Mouse (Mus musculus): ENCODE results near the gene Spin2c. TPM values are rescaled to one million over a fixed set of nuclear protein-coding genes. Genes with fewer than 3 reads are reported as not detected.

Gene Spin2c
- total RNA-seq (2021): under 1 TPM; 0.26 to 0.59 TPM
- long read RNA-seq, experiment 1: 0 reads
- long read RNA-seq, experiment 2, partial matches to known transcripts: 0 of 1 reads
- long read RNA-seq, experiment 2, other reads (novel, unspliced or antisense): 0 of 1 reads

DNA sequence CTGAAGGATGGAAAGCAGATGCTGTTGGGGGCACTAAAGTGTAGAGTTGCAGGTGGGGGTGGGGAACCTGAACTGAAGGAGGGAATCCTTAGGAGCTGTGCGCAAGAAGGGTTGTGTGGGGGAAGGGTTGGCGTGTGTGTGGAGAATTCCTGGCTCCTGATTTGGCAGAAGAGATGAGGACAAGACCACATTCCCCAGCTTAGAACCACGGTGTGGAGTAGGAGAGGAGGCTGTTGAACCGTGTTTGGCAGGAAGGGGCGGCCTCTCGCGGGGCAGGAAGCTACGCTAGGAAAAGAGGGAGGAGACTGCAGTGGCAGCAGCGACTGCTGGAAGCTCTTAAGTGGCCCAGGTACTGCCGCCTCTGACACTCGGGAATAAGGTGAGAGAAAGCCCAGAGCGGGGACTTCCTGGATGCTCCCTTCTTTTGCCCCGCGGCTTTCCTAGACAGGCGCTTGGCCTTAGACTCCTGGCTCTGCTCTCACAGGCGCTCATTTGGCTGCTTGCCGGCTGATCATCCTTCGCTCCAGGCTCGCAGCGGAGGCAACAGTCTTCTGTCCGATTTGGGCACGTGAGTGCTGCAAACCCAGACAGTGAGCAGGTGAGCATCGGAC is at the start of gene Spin2c:
Spin2c (plus strand) TSS at position 275 of the 611 bp plus-strand sequence.
- peak; percentile 23 to 41 for DNase-seq

DNA sequence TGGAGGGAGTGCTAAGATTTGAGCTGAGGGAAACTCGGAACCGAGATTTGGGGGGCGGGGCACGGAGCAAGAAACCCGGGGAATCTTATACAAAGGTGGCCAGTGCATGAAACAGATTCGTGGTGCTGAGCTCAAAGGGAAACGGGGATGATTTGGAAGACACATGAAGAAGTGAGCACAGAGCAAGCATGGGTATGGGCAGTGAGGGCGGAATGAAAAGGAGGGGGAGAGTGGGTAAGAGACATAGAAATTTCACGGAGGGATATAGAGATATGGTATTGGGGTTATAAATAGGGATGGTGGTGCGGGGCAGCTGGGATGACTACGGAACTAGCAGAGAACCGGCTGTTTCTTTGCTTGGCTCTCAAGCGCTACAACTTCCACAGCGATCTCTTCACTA is 581 bp downstream of the Spin2c start:
- DNase-seq: no peak

Other genes with a start within 250 kb of the Spin2c start
- 10 to 100 TPM in 1 of 2 experiments, 1 to 10 TPM in 1; 8.9 to 13.3 TPM for gene Kctd12b, start 135.8 kb upstream of the Spin2c start, total RNA-seq (2021)
- gene Nbdy, start 108.6 kb upstream of the Spin2c start, total RNA-seq (2021): 10 to 100 TPM; 68.0 to 69.1 TPM
- gene Samt1, start 180.4 kb downstream of the Spin2c start, total RNA-seq (2021): not detected
- not detected for gene 4921511M17Rik, start 201.6 kb downstream of the Spin2c start, total RNA-seq (2021)
- gene Gm10057, start 222.8 kb downstream of the Spin2c start, total RNA-seq (2021): not detected